Mouse (Mus musculus) ES-CJ7 (cell line): ENCODE measurements around the gene Inhbe.
"Not testable (repeated sequence)": the region's sequence is repeated elsewhere in the genome, so short reads cannot be mapped to it uniquely, and the experiment has no call there.

Experiments
- DNase-seq: peaks from one replicate; pipeline ENCODE4 v3.0.0; 2011; ENCODE audit warnings: low read depth, low spot score

Gene Inhbe

GRCm38 (mm10) chr10:127323131-127323855 is 30.9 kb downstream of the Inhbe start:
- peak; percentile 46 for DNase-seq

- DNase-seq: no peak
Measured at GRCm38 (mm10) chr10:127322669-127323068, 31.5 kb downstream of the Inhbe start.

- no peak for DNase-seq
Measured at GRCm38 (mm10) chr10:127322178-127322577, 32.0 kb downstream of the Inhbe start.

- no peak for DNase-seq
Measured at GRCm38 (mm10) chr10:127321621-127322020, 32.6 kb downstream of the Inhbe start, which contains the start of gene Arhgap9. Gene Arhgap9 (plus strand): TSS chr10:127321964.

GRCm38 (mm10) chr10:127319969-127320368 is 34.2 kb downstream of the Inhbe start:
- DNase-seq: no peak

- DNase-seq: no peak
Measured at GRCm38 (mm10) chr10:127318009-127318408, 36.2 kb downstream of the Inhbe start.

GRCm38 (mm10) chr10:127317277-127317676 is 36.9 kb downstream of the Inhbe start:
- DNase-seq: no peak

- DNase-seq: peak; percentile 52
Measured at GRCm38 (mm10) chr10:127314950-127315349, 39.3 kb downstream of the Inhbe start.

- not testable (repeated sequence) for DNase-seq
Measured at GRCm38 (mm10) chr10:127313516-127313915, 40.7 kb downstream of the Inhbe start.

- DNase-seq: no peak
Measured at GRCm38 (mm10) chr10:127312858-127313257, 41.4 kb downstream of the Inhbe start.

- DNase-seq: peak; percentile 98
Measured at GRCm38 (mm10) chr10:127312356-127312676, 41.9 kb downstream of the Inhbe start.

- peak; percentile 98 for DNase-seq
Measured at GRCm38 (mm10) chr10:127311476-127312355, 42.5 kb downstream of the Inhbe start, which contains the start of gene Mars. Gene Mars (minus strand): TSS chr10:127311786.

GRCm38 (mm10) chr10:127310523-127311475 is 43.4 kb downstream of the Inhbe start:
- DNase-seq: peak; percentile 85

- not testable (repeated sequence) for DNase-seq
Measured at GRCm38 (mm10) chr10:127309167-127309566, 45.0 kb downstream of the Inhbe start.

- no peak for DNase-seq
Measured at GRCm38 (mm10) chr10:127303136-127303535, 51.1 kb downstream of the Inhbe start.

GRCm38 (mm10) chr10:127300361-127300760 is 53.9 kb downstream of the Inhbe start:
- no peak for DNase-seq
